Mouse (Mus musculus) common myeloid progenitor, adult 5-6 weeks (primary cell): ENCODE measurements around the gene Spata13. TPM values are rescaled to one million over a fixed set of nuclear protein-coding genes. Genes with fewer than 3 reads are reported as not detected.

Source experiments
- ATAC-seq: replicated peaks from 2 replicates; pipeline ENCODE4 v1.8.0; 2016; ENCODE audit warnings: low read depth, mild to moderate bottlenecking, moderate TSS enrichment, inconsistent platforms; ENCODE audit not compliant: poor library complexity, severe bottlenecking
- total RNA-seq: library from RNA; stranded (forward); fragments of 200-1000, 187-1606 nt; gene quantifications from 2 replicates; pipeline ENCODE4 v1.2.3, GENCODE M21; 2017

Spata13 gene
- total RNA-seq, 1 experiment from 2014 or later = 16.7 TPM

- peak; percentile 89 for ATAC-seq
These were observed 32.5 kb downstream of the Spata13 start for GRCm38 (mm10) chr14:60666252-60666651.

- ATAC-seq = no peak
These were observed 36.4 kb downstream of the Spata13 start for GRCm38 (mm10) chr14:60670191-60670590.

GRCm38 (mm10) chr14:60671504-60671903 is 37.7 kb downstream of the Spata13 start:
- ATAC-seq = no peak

- ATAC-seq = no peak
These were observed 41.9 kb downstream of the Spata13 start for GRCm38 (mm10) chr14:60675697-60676096.

GRCm38 (mm10) chr14:60676625-60677314 is 43.0 kb downstream of the Spata13 start:
- ATAC-seq = no peak

GRCm38 (mm10) chr14:60682361-60683023 is 48.7 kb downstream of the Spata13 start:
- peak; percentile 42 for ATAC-seq

- ATAC-seq = no peak
These were observed 50.2 kb downstream of the Spata13 start for GRCm38 (mm10) chr14:60683989-60684388.

GRCm38 (mm10) chr14:60686733-60687132 is 52.9 kb downstream of the Spata13 start:
- ATAC-seq = no peak

GRCm38 (mm10) chr14:60687241-60687640 is 53.4 kb downstream of the Spata13 start:
- ATAC-seq = no peak

GRCm38 (mm10) chr14:60688509-60689205 is 54.9 kb downstream of the Spata13 start:
- peak; percentile 93 for ATAC-seq

- ATAC-seq = no peak
These were observed 56.0 kb downstream of the Spata13 start for GRCm38 (mm10) chr14:60689768-60690167.

GRCm38 (mm10) chr14:60690631-60691030 is 56.8 kb downstream of the Spata13 start:
- no peak for ATAC-seq

- no peak for ATAC-seq
These were observed 59.3 kb downstream of the Spata13 start for GRCm38 (mm10) chr14:60693122-60693536.

- ATAC-seq = no peak
These were observed 59.9 kb downstream of the Spata13 start for GRCm38 (mm10) chr14:60693666-60694065.

GRCm38 (mm10) chr14:60694215-60694997 is 60.6 kb downstream of the Spata13 start:
- ATAC-seq = peak; percentile 65; the same call in 1 of the 2 replicates

GRCm38 (mm10) chr14:60697351-60697750 is 63.5 kb downstream of the Spata13 start:
- ATAC-seq = no peak

GRCm38 (mm10) chr14:60698980-60699379 is 65.2 kb downstream of the Spata13 start:
- no peak for ATAC-seq

GRCm38 (mm10) chr14:60702377-60703140 is 68.8 kb downstream of the Spata13 start:
- no peak for ATAC-seq

- ATAC-seq = no peak
These were observed 70.7 kb downstream of the Spata13 start for GRCm38 (mm10) chr14:60704510-60704909.
